Mouse (Mus musculus) MEL (cell line): ENCODE data around the gene Dtnb. TPM values are rescaled to one million over a fixed set of nuclear protein-coding genes. Genes with fewer than 3 reads are reported as not detected.

Experiments used
- DNase-seq: peaks from one replicate; pipeline ENCODE4 v3.0.0; 2011; ENCODE audit warnings: low read depth, low spot score
- H3K27ac ChIP-seq: 2 replicates; pipeline ENCODE4 v1.5.1; 2012; ENCODE audit warnings: low read depth, mild to moderate bottlenecking, control low read depth, low read length, moderate library complexity; ENCODE audit not compliant: control insufficient read depth
- H3K27me3 ChIP-seq, 2 experiments: fragments of 150-350 bp in 1 of 2; sonication (generic) in 1 of 2; 2 replicates each; pipeline ENCODE4 v1.6.1; 2012; ENCODE audit warnings: low read length in 2 of 2, mild to moderate bottlenecking in 2 of 2, improper control_type of control experiment in 1 of 2, moderate library complexity in 1 of 2; ENCODE audit not compliant: insufficient read depth in 2 of 2, control insufficient read depth in 1 of 2
- H3K36me3 ChIP-seq, 2 experiments: 2 replicates each; pipeline ENCODE4 v1.6.1; 2012 to 2014; ENCODE audit warnings: low read length in 2 of 2, improper control_type of control experiment in 1 of 2, inconsistent platforms in 1 of 2, mild to moderate bottlenecking in 1 of 2; ENCODE audit not compliant: insufficient read depth in 2 of 2, control insufficient read depth in 1 of 2
- H3K4me1 ChIP-seq, 2 experiments: fragments of 150-350 bp in 1 of 2; sonication (generic) in 1 of 2; 2 replicates each; pipeline ENCODE4 v1.6.1; 2012; ENCODE audit warnings: low read length in 2 of 2, improper control_type of control experiment in 1 of 2, mild to moderate bottlenecking in 1 of 2; ENCODE audit not compliant: insufficient read depth in 2 of 2, control insufficient read depth in 1 of 2
- H3K4me3 ChIP-seq, 2 experiments: fragments of 150-350 bp in 1 of 2; sonication (generic) in 1 of 2; 2 replicates each; pipeline ENCODE4 v1.5.1; 2012; ENCODE audit warnings: low read depth in 2 of 2, low read length in 2 of 2, mild to moderate bottlenecking in 2 of 2, moderate library complexity in 2 of 2, control low read depth in 1 of 2, improper control_type of control experiment in 1 of 2; ENCODE audit not compliant: control insufficient read depth in 1 of 2, insufficient read depth in 1 of 2
- H3K79me2 ChIP-seq: 2 replicates; pipeline ENCODE4 v1.6.1; 2012; ENCODE audit warnings: mild to moderate bottlenecking, low read length, moderate library complexity; ENCODE audit not compliant: control insufficient read depth, poor library complexity, insufficient read depth
- H3K9ac ChIP-seq: 2 replicates; pipeline ENCODE4 v1.6.1; 2012; ENCODE audit warnings: low read depth, mild to moderate bottlenecking, control low read depth, low read length, moderate library complexity; ENCODE audit not compliant: control insufficient read depth, poor library complexity, severe bottlenecking
- H3K9me3 ChIP-seq: fragments of 150-350 bp; sonication (generic); replicated peaks from 2 replicates; pipeline ENCODE4 v1.6.1; 2012; ENCODE audit warnings: mild to moderate bottlenecking, low read length, improper control_type of control experiment, moderate library complexity; ENCODE audit not compliant: insufficient read depth
- CTCF ChIP-seq, 3 experiments: IDR thresholded peaks in 2 of 3; conservative IDR thresholded peaks in 1 of 3; 2 replicates each; pipeline ENCODE4 v1.5.1; 2011 to 2012; ENCODE audit warnings: low read length in 3 of 3, low read depth in 2 of 3, mild to moderate bottlenecking in 2 of 3, improper control_type of control experiment in 1 of 3, inconsistent platforms in 1 of 3, mixed read lengths in 1 of 3, moderate library complexity in 1 of 3; ENCODE audit not compliant: control insufficient read depth in 1 of 3, insufficient read depth in 1 of 3, poor library complexity in 1 of 3, severe bottlenecking in 1 of 3
- E2F4 ChIP-seq: IDR thresholded peaks from 2 replicates; pipeline ENCODE4 v1.6.1; 2011; ENCODE audit warnings: low read depth, low read length, improper control_type of control experiment, borderline replicate concordance
- ELF1 ChIP-seq: IDR thresholded peaks from 2 replicates; pipeline ENCODE4 v1.6.1; 2014; ENCODE audit warnings: low read depth, mild to moderate bottlenecking, inconsistent platforms, low read length, improper control_type of control experiment, moderate library complexity
- ETS1 ChIP-seq: IDR thresholded peaks from 2 replicates; pipeline ENCODE4 v1.6.1; 2012; ENCODE audit warnings: low read depth, mild to moderate bottlenecking, inconsistent platforms, low read length, improper control_type of control experiment, moderate library complexity
- GABPA ChIP-seq: IDR thresholded peaks from 2 replicates; pipeline ENCODE4 v1.6.1; 2012; ENCODE audit warnings: low read depth, mild to moderate bottlenecking, inconsistent platforms, low read length, improper control_type of control experiment, moderate library complexity
- GATA1 ChIP-seq: IDR thresholded peaks from 2 replicates; pipeline ENCODE4 v1.6.1; 2011; ENCODE audit warnings: low read depth, low read length, improper control_type of control experiment
- HCFC1 ChIP-seq: IDR thresholded peaks from 2 replicates; pipeline ENCODE4 v1.6.1; 2012; ENCODE audit warnings: low read depth, mild to moderate bottlenecking, inconsistent platforms, low read length, improper control_type of control experiment, moderate library complexity
- JUND ChIP-seq: IDR thresholded peaks from 2 replicates; pipeline ENCODE4 v1.6.1; 2011; ENCODE audit warnings: low read depth, mild to moderate bottlenecking, improper control_type of control experiment, low read length
- MAX ChIP-seq: IDR thresholded peaks from 2 replicates; pipeline ENCODE4 v1.6.1; 2011; ENCODE audit warnings: low read length, improper control_type of control experiment
- MEF2A ChIP-seq: IDR thresholded peaks from 2 replicates; pipeline ENCODE4 v1.6.1; 2014; ENCODE audit warnings: low read depth, mild to moderate bottlenecking, inconsistent platforms, low read length, improper control_type of control experiment; ENCODE audit not compliant: poor library complexity, insufficient replicate concordance, severe bottlenecking; ENCODE audit errors: extremely low read depth
- MXI1 ChIP-seq: IDR thresholded peaks from 2 replicates; pipeline ENCODE4 v1.6.1; 2011; ENCODE audit warnings: mild to moderate bottlenecking, low read depth, low read length, improper control_type of control experiment
- MYB ChIP-seq: IDR thresholded peaks from 2 replicates; pipeline ENCODE4 v1.6.1; 2011; ENCODE audit warnings: mild to moderate bottlenecking, low read depth, low read length, improper control_type of control experiment
- MYC ChIP-seq: IDR thresholded peaks from 2 replicates; pipeline ENCODE4 v1.6.1; 2011; ENCODE audit warnings: low read depth, mild to moderate bottlenecking, low read length, improper control_type of control experiment, moderate library complexity
- NELFE ChIP-seq: IDR thresholded peaks from 2 replicates; pipeline ENCODE4 v1.6.1; 2011; ENCODE audit warnings: low read depth, low read length, improper control_type of control experiment
- NRF1 ChIP-seq: IDR thresholded peaks from 2 replicates; pipeline ENCODE4 v1.6.1; 2014; ENCODE audit warnings: low read depth, mild to moderate bottlenecking, inconsistent platforms, low read length, improper control_type of control experiment, moderate library complexity; ENCODE audit not compliant: poor library complexity, insufficient read depth, severe bottlenecking
- POLR2AphosphoS5 ChIP-seq: IDR thresholded peaks from 2 replicates; pipeline ENCODE4 v1.6.1; 2012; ENCODE audit warnings: low read depth, borderline replicate concordance, mild to moderate bottlenecking, inconsistent platforms, low read length, moderate library complexity, mixed read lengths
- RAD21 ChIP-seq: IDR thresholded peaks from 2 replicates; pipeline ENCODE4 v1.6.1; 2011; ENCODE audit warnings: mild to moderate bottlenecking, low read depth, low read length, improper control_type of control experiment
- RCOR1 ChIP-seq: IDR thresholded peaks from 2 replicates; pipeline ENCODE4 v1.6.1; 2012; ENCODE audit warnings: low read depth, mild to moderate bottlenecking, inconsistent platforms, low read length, improper control_type of control experiment
- SIN3A ChIP-seq: IDR thresholded peaks from 2 replicates; pipeline ENCODE4 v1.6.1; 2012; ENCODE audit warnings: low read length, improper control_type of control experiment, inconsistent platforms
- SMC3 ChIP-seq: IDR thresholded peaks from 2 replicates; pipeline ENCODE4 v1.6.1; 2011; ENCODE audit warnings: low read depth, low read length, improper control_type of control experiment
- TCF12 ChIP-seq: IDR thresholded peaks from 2 replicates; pipeline ENCODE4 v1.6.1; 2014; ENCODE audit warnings: low read depth, mild to moderate bottlenecking, inconsistent platforms, low read length, improper control_type of control experiment, moderate library complexity
- ZC3H11A ChIP-seq: IDR thresholded peaks from 2 replicates; pipeline ENCODE4 v1.6.1; 2012; ENCODE audit warnings: low read depth, mild to moderate bottlenecking, inconsistent platforms, low read length, improper control_type of control experiment
- ZKSCAN1 ChIP-seq: IDR thresholded peaks from 2 replicates; pipeline ENCODE4 v1.6.1; 2012; ENCODE audit warnings: low read depth, mild to moderate bottlenecking, inconsistent platforms, low read length, improper control_type of control experiment, moderate library complexity
- polyA plus RNA-seq, 2 experiments: library from polyadenylated mRNA; stranded (reverse) in 1 of 2; unstranded in 1 of 2; fragments of >175 nt in 1 of 2; fragments of >200 nt in 1 of 2; gene quantifications; 2 replicates each; pipeline versions ENCODE4 v1.2.1 to v1.2.4; 2012; ENCODE audit warnings: low replicate concordance in 2 of 2, low read depth in 1 of 2; ENCODE audit not compliant: insufficient read length in 2 of 2, insufficient read depth in 1 of 2, missing spikeins in 1 of 2
- total RNA-seq: library from RNA; depleted of rRNA; stranded (reverse); fragments of 300-350 nt; gene quantifications from 2 replicates; pipeline ENCODE4 v1.2.3, GENCODE M21; 2012

Dtnb gene
- total and polyA plus RNA-seq, 3 experiments: 18.6 to 24.9 TPM; not detected in 1

GRCm38 (mm10) chr12:3758127-3758526 lies 185.9 kb downstream of the Dtnb start (continued):
- TF ChIP-seq CTCF (IDR thresholded peaks at IDR 0.05 in 2 of 3, conservative IDR thresholded peaks at IDR 0.05 in 1 of 3; ENCODE audit: control insufficient read depth in 1 of 3, insufficient read depth in 1 of 3, low read depth in 2 of 3, low read length in 3 of 3, poor library complexity in 1 of 3, severe bottlenecking in 1 of 3) (no peak), SMC3 (no peak)

DNA sequence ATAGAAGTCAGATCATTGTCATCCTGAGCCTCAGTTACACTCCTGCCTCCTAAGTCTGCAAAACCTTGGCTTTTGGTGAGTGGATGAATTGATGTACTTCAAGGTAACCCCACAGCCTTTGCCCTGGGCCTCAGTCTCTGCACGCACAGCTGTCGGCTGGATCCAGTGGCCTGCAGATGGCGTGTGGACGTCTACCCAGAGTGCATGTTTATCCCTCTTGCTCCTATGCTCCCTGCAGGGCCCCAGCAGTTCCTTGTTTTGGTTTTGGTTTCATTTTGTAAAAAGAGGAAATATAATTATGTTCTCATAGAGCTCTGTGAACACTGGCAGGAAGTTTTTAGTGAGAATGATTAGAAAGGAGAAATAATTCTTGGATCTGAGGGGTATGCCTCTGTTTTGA lies 187.2 kb downstream of the Dtnb start:
- no peaks in the 10 kb centered on the region for H3K79me2 ChIP-seq
- no peaks in the 10 kb centered on the region for H3K27me3 ChIP-seq
- peak; percentile 83 for DNase-seq
- H3K9me3 ChIP-seq: no peaks in the 10 kb centered on the region
- H3K36me3 ChIP-seq: peaks cover 0 to 5% of the 10 kb centered on the region in 2 experiments; a peak in 2 of 4 replicates
- peak overlapping the region; percentile 22 for H3K27ac ChIP-seq
- H3K9ac ChIP-seq: peak overlapping the region; percentile 48
- H3K4me1 ChIP-seq: no peaks in the 10 kb centered on the region
- H3K4me3 ChIP-seq: peak overlapping the region; percentile 48 to 53
- TF ChIP-seq ETS1: peak; percentile 98
- no peak for TF ChIP-seq JUND
- TF ChIP-seq E2F4: no peak
- TF ChIP-seq SIN3A: peak; percentile 95
- TF ChIP-seq CTCF (IDR thresholded peaks at IDR 0.05 in 2 of 3, conservative IDR thresholded peaks at IDR 0.05 in 1 of 3; ENCODE audit: control insufficient read depth in 1 of 3, insufficient read depth in 1 of 3, low read depth in 2 of 3, low read length in 3 of 3, poor library complexity in 1 of 3, severe bottlenecking in 1 of 3): peak; percentile 21 to 53 (median 47); a peak in 5 of 6 replicates
- TF ChIP-seq RCOR1: no peak
- TF ChIP-seq ELF1: peak; percentile 74
- no peak for TF ChIP-seq NRF1
- peak; percentile 17 for TF ChIP-seq RAD21
- no peak for TF ChIP-seq TCF12
- peak; percentile 91 for TF ChIP-seq MXI1
- peak; percentile 44 for TF ChIP-seq SMC3
- TF ChIP-seq MAX: no peak
- no peak for TF ChIP-seq MEF2A
- no peak for TF ChIP-seq GABPA
- 0 out of 2 replicates have a peak, but pooled peaks have one; percentile 12 for TF ChIP-seq NELFE
- TF ChIP-seq ZC3H11A: 0 out of 2 replicates have a peak, but pooled peaks have one; percentile 9
- no peak for TF ChIP-seq GATA1
- no peak for TF ChIP-seq POLR2AphosphoS5
- no peak for TF ChIP-seq MYC
- no peak for TF ChIP-seq MYB
- TF ChIP-seq ZKSCAN1: no peak
- TF ChIP-seq HCFC1: peak; percentile 80
